Mouse (Mus musculus) hindbrain, embryonic 14.5 days (tissue): Measurements from ENCODE around the gene Nr1h4. TPM values are rescaled to one million over a fixed set of nuclear protein-coding genes. Genes with fewer than 3 reads are reported as not detected.
A peak's percentile ranks its signal among the peaks of the same experiment; 100 is the strongest.

ENCODE experiments used
- ATAC-seq: fragments of 200-750 bp; cut with Nextera tagmentation; 2 replicates; pipeline ENCODE4 v1.8.0; 2017; ENCODE audit warnings: moderate number of reproducible peaks, mild to moderate bottlenecking, moderate TSS enrichment, moderate library complexity; ENCODE audit not compliant: low FRiP score
- DNase-seq: peaks from one replicate; pipeline ENCODE4 v3.0.0-alpha.2; 2015; ENCODE audit warnings: low spot score
- H3K27ac ChIP-seq: fragments of 300-500 bp; sonication (generic); 2 replicates; pipeline ENCODE4 v1.5.1; 2014; ENCODE audit warnings: mild to moderate bottlenecking, moderate library complexity
- H3K27me3 ChIP-seq: fragments of 300-500 bp; sonication (generic); 2 replicates; pipeline ENCODE4 v1.6.1; 2014; ENCODE audit warnings: mild to moderate bottlenecking, low read length, mixed read lengths; ENCODE audit not compliant: control insufficient read depth, insufficient read depth
- H3K36me3 ChIP-seq: fragments of 300-500 bp; sonication (generic); replicated peaks from 2 replicates; pipeline ENCODE4 v1.6.1; 2014; ENCODE audit not compliant: control insufficient read depth, insufficient read depth
- H3K4me1 ChIP-seq: fragments of 300-500 bp; sonication (generic); replicated peaks from 2 replicates; pipeline ENCODE4 v1.6.1; 2014; ENCODE audit warnings: antibody characterized with exemption, low read length, mixed read lengths; ENCODE audit not compliant: control insufficient read depth, insufficient read depth
- H3K4me2 ChIP-seq: fragments of 300-500 bp; sonication (generic); replicated peaks from 2 replicates; pipeline ENCODE4 v1.6.1; 2014; ENCODE audit warnings: mild to moderate bottlenecking, moderate library complexity
- H3K4me3 ChIP-seq: fragments of 300-500 bp; sonication (generic); replicated peaks from 2 replicates; pipeline ENCODE4 v1.5.1; 2014; ENCODE audit warnings: mild to moderate bottlenecking, low read length
- H3K9ac ChIP-seq: fragments of 300-500 bp; sonication (generic); 2 replicates; pipeline ENCODE4 v1.6.1; 2014
- H3K9me3 ChIP-seq: fragments of 300-500 bp; sonication (generic); 2 replicates; pipeline ENCODE4 v1.6.1; 2016; ENCODE audit warnings: low read length; ENCODE audit not compliant: control insufficient read depth
- WGBS: fragments of 180-500 bp; shearing (Covaris S2); extraction: QIAGEN DNeasy Blood & Tissue Kit; methylation state at CpG from one replicate; pipeline ENCODE4 v1.1.7; 2014; 5-methylcytosine and 5-hydroxymethylcytosine counted together
- polyA plus RNA-seq: library from polyadenylated mRNA; unstranded; fragments of >200 nt; fragmentation: Nextera tagmentation; extraction: Ambion mirVana; gene quantifications from 2 replicates; pipeline ENCODE4 v1.2.1, GENCODE M21; 2014

Nr1h4 gene
- polyA plus RNA-seq, 1 experiment from 2014 or later, result 0.12 TPM

DNA sequence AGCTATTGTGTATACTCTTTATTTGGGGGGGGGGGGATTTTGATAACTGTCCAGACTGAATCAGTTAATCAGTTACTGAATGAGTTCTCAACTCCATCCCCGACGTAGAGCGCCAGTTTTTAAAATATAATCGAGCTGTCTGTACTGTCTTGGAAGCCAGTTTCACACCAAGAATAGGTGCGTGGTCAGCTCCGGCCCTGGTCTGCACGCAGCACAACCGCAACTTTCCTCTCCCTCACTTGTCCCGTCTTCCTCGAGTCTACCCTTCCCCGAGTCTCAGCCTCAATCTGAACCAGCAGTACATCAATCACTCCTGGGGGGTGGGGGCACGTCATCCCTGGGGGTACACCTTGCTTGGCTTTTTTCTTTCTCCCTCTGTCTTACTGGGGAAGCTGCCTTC, 98.0 kb downstream of the Nr1h4 start:
- Histone ChIP-seq H3K36me3 (no peaks in the 10 kb centered on the region), H3K27me3 (peaks cover 62% of the 10 kb centered on the region), H3K4me1 (no peaks in the 10 kb centered on the region; the same call in 1 of the 2 replicates), H3K9ac (no peak overlapping the region), H3K9me3 (no peaks in the 10 kb centered on the region), H3K4me3 (no peak overlapping the region), H3K4me2 (peak overlapping the region; percentile 40), H3K27ac (no peak overlapping the region)
- WGBS, result 40% methylated on average over 12 of the region's 12 CpGs
- ATAC-seq (peak; percentile 67; the same call in 1 of the 2 replicates), DNase-seq (no peak)

DNA sequence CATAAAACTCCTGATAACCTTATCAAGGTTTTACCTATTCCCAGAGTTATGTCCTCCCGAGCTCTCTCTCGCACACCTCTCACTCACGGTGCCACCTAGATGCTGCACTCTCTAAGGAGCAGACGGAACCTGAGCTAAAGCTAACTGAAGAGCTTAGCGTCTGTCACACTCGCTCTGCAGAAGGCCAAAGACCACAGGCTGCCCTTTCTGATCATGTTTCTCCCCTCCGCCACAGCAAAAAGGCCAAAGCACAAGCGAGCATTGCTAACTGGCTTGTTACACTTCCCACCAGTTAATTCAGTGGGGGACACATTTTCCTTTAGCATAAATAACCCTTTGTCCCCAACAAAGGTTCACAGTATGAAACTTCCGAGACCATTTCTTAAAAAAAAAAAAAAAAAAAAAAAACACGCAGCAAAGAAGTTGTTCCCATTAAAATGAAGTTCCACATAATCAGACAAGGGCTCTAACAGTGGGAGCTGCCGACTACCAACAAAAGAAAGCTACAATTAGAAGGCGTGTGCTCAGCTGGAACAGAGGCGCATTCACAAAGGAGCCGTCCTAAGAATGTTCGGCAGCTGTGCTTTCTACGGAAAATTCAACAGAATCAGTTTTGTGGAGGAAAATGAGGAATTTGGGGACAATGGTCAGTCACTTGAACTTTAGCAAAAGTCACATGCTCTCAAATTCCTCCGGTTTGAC, 98.7 kb downstream of the Nr1h4 start:
- no peak overlapping the region for H3K27ac ChIP-seq
- H3K4me2 ChIP-seq, result peak overlapping the region; percentile 40
- H3K9ac ChIP-seq, result no peak overlapping the region
- no peaks in the 10 kb centered on the region for H3K36me3 ChIP-seq
- ATAC-seq, result no peak
- DNase-seq, result peak; percentile 29
- WGBS, result 11% methylated on average over 17 of the region's 17 CpGs
- no peaks in the 10 kb centered on the region; the same call in 1 of the 2 replicates for H3K4me1 ChIP-seq
- H3K9me3 ChIP-seq, result no peaks in the 10 kb centered on the region
- peaks cover 58% of the 10 kb centered on the region for H3K27me3 ChIP-seq
- no peak overlapping the region for H3K4me3 ChIP-seq

DNA sequence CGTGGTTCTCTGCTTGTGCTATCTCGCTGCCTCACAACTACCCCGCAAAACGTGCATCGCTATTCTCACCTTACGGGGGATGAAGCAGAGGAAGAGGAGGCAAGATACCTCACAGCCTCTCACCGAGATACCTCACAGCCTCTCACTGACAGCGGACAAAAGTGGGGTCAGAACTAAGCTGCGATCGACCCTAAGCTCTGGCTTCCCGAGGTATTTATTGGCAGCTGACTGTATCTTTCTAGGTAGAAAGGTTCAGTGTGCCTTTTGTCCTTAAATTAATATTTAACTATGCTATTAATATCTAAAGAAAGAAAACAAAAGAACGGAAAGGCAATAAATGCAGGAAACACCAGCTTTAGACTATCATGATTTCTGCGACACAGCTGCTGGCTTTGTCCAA, 100.6 kb downstream of the Nr1h4 start:
- Histone ChIP-seq H3K4me3 (no peak overlapping the region), H3K27me3 (peaks cover 41% of the 10 kb centered on the region), H3K4me1 (no peaks in the 10 kb centered on the region; the same call in 1 of the 2 replicates), H3K9me3 (no peaks in the 10 kb centered on the region), H3K4me2 (no peak overlapping the region), H3K36me3 (no peaks in the 10 kb centered on the region; the same call in 1 of the 2 replicates), H3K27ac (no peak overlapping the region), H3K9ac (no peak overlapping the region)
- ATAC-seq (no peak), DNase-seq (no peak)
- 89% methylated on average over 13 of the region's 13 CpGs for WGBS

DNA sequence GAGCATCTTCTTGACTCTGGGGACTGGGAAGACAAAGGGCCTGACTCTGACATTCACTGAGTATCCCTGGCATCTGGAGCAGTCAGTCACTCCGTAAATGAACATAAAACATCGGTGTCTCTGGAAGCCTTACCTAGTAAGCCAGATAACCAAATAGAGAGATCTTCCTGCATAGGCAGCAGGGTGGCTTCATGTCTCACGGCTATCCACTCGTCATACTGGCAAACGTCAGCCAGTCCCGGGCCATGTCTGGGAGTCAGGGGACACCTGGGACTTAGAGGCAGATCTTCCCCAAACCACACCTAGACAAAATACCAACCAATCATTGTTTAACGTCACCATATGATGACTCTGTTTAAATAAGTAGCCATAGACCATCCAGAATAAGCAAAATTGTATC, 102.6 kb downstream of the Nr1h4 start:
- Histone ChIP-seq H3K4me2 (no peak overlapping the region), H3K27me3 (peaks cover 22% of the 10 kb centered on the region), H3K36me3 (no peaks in the 10 kb centered on the region; the same call in 1 of the 2 replicates), H3K4me1 (no peaks in the 10 kb centered on the region; the same call in 1 of the 2 replicates), H3K9me3 (no peaks in the 10 kb centered on the region), H3K27ac (no peak overlapping the region), H3K4me3 (no peak overlapping the region), H3K9ac (no peak overlapping the region)
- DNase-seq, result no peak
- ATAC-seq, result no peak
- 93% methylated on average over 7 of the region's 7 CpGs for WGBS

DNA sequence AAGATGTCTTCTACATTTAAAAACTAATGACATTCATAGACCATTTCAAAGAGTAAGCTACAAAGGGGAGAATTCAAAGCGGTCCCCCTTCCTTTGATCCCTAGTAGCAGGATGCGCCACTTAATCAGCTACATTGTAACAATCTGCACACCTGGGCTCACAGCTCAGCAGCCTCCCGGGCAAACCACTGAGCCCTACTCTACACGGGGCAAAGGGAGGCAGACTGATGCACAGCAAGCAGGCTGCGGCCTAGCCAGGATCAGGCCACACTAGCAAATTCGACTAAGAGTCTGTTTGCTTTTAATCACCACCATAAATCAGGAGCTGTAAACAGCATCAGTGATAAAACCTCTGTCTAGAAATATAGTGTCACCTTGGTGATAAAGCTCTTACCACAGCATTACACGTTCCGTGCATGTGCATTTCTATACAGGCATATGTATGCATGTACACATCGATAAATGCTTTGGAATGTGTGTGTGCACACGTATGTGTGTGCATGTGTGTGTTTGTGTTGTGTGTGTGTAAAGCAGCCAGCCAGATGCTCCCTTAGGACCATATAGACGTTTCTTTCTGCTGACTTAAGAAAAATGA, 108.5 kb downstream of the Nr1h4 start:
- DNase-seq (no peak), ATAC-seq (no peak)
- H3K9me3 ChIP-seq, result no peaks in the 10 kb centered on the region
- H3K9ac ChIP-seq, result no peak overlapping the region
- H3K4me1 ChIP-seq, result no peaks in the 10 kb centered on the region
- H3K27ac ChIP-seq, result no peak overlapping the region
- H3K27me3 ChIP-seq, result no peaks in the 10 kb centered on the region; the same call in 1 of the 2 replicates
- no peak overlapping the region for H3K4me3 ChIP-seq
- H3K36me3 ChIP-seq, result no peaks in the 10 kb centered on the region; the same call in 1 of the 2 replicates
- 83% methylated on average over 11 of the region's 11 CpGs for WGBS
- H3K4me2 ChIP-seq, result no peak overlapping the region

DNA sequence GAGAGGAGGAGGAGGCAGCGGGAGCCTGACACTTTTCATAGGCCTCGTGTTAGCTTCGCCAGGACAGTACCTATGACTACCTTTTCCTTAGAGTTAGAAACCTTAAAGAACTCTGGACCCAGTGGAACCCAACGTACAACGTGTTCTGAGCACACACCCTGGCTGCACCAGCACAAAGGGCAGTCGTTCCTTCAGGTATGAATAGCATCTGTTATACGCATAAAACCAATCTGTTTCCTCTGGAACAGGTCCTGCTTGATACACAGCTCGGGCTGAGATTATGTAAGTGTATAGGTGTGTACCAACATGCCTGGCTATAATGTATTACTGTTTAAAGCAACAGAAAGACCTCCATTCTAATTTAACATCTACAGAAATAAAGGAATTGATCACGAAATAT, 109.2 kb downstream of the Nr1h4 start:
- WGBS, result 92% methylated on average over 9 of the region's 9 CpGs
- Histone ChIP-seq H3K36me3 (no peaks in the 10 kb centered on the region; the same call in 1 of the 2 replicates), H3K4me1 (no peaks in the 10 kb centered on the region), H3K9ac (no peak overlapping the region), H3K27ac (no peak overlapping the region), H3K27me3 (no peaks in the 10 kb centered on the region), H3K9me3 (no peaks in the 10 kb centered on the region), H3K4me2 (no peak overlapping the region), H3K4me3 (no peak overlapping the region)
- DNase-seq, result no peak
- no peak for ATAC-seq

DNA sequence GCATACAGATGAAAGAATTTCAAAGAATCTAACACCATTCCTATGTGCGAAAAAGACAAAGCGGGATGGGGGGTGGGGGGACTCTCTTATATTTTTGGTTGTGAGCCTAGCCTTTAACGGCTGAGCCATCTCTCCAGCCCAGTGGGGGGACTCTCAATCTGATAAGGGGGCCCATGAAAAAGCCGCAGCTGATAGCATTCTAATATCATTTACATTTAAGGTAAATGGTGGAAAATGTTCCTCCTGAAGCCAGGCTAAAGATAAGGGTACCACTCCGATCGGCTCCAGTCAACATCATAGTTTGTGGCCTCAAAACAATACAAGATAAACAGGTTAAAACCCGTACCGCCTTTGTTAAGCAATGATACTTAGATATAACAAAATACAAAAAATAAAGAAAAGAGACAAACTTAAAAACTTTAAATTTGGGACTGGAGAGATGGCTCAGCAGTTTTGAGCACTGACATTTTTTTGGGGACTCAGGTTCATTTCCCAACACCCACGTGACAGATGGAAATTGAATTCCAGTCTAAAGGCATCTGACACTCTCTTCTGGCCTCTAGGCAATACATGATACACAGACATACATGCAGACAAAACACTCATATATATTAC, 110.1 kb downstream of the Nr1h4 start:
- WGBS, result 95% methylated on average over 9 of the region's 9 CpGs
- DNase-seq (no peak), ATAC-seq (no peak)
- Histone ChIP-seq H3K4me1 (no peaks in the 10 kb centered on the region), H3K4me2 (no peak overlapping the region), H3K4me3 (no peak overlapping the region), H3K36me3 (no peaks in the 10 kb centered on the region), H3K27ac (no peak overlapping the region), H3K27me3 (no peaks in the 10 kb centered on the region), H3K9me3 (no peaks in the 10 kb centered on the region), H3K9ac (no peak overlapping the region)

DNA sequence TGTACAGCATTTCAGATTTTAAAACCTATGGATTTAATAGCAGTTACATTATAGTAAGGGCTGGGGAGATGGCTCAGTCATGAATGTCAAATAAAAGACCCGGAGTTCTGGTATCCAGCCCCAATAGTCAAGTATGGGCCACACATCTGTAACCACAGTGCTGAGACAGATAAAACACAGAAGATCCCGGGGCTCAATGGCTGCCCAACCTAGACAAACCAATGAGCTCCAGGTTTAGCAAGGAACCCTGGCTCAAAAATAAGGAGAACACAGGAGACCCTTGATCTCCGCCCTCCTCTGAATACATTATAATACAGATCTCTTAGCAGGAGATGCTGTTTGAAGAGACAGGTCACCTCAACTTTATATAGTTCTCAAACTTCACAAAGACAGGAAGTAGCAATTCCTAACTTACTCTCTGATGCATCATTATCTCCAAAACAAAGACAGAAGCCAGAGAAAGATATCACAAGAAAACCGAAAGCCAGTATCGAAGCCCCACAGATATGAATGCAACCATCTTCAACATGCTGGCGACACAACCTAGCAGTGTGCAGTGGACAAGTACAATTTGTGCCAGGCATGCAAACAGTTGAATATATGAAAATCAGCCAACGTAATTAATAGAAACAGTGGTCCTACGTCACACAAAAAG, 110.8 kb downstream of the Nr1h4 start:
- ATAC-seq, result no peak
- H3K9ac ChIP-seq, result no peak overlapping the region
- 96% methylated on average over 8 of the region's 8 CpGs for WGBS

DNA sequence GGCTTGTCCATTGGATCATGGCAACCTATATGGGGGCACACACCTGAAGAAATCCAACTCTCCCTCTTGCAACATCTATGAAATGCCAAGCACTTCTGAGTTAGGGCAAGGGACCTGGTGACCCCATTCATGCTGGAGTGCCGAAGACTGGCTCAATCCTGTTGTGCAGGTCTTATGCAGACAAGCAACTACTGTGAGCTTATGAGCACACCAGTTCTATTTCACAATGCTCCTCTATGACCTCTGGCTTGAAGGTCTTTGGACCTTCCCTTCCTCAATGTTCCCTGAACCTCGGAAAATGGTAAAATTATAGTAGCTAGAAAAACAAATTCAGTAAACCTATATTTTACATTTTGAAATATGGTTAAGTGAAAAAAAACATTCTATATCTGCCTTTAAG, 115.4 kb downstream of the Nr1h4 start:
- ATAC-seq (no peak), DNase-seq (no peak)
- Histone ChIP-seq H3K36me3 (no peaks in the 10 kb centered on the region), H3K27ac (no peak overlapping the region), H3K4me1 (no peaks in the 10 kb centered on the region), H3K4me2 (no peak overlapping the region), H3K4me3 (no peak overlapping the region), H3K9ac (no peak overlapping the region), H3K27me3 (no peaks in the 10 kb centered on the region), H3K9me3 (no peaks in the 10 kb centered on the region)
- whole genome bisulfite sequencing, result 98% methylated on average over 2 of the region's 2 CpGs

More for the DNA sequence above, 110.8 kb downstream of the Nr1h4 start:
- Histone ChIP-seq H3K27me3 (no peaks in the 10 kb centered on the region), H3K4me3 (no peak overlapping the region), H3K4me1 (no peaks in the 10 kb centered on the region), H3K36me3 (no peaks in the 10 kb centered on the region), H3K27ac (no peak overlapping the region), H3K4me2 (no peak overlapping the region), H3K9me3 (no peaks in the 10 kb centered on the region)
- no peak for DNase-seq
